Mouse (Mus musculus): Measurements from ENCODE around the gene Gnl3l.

The Gnl3l gene

DNA sequence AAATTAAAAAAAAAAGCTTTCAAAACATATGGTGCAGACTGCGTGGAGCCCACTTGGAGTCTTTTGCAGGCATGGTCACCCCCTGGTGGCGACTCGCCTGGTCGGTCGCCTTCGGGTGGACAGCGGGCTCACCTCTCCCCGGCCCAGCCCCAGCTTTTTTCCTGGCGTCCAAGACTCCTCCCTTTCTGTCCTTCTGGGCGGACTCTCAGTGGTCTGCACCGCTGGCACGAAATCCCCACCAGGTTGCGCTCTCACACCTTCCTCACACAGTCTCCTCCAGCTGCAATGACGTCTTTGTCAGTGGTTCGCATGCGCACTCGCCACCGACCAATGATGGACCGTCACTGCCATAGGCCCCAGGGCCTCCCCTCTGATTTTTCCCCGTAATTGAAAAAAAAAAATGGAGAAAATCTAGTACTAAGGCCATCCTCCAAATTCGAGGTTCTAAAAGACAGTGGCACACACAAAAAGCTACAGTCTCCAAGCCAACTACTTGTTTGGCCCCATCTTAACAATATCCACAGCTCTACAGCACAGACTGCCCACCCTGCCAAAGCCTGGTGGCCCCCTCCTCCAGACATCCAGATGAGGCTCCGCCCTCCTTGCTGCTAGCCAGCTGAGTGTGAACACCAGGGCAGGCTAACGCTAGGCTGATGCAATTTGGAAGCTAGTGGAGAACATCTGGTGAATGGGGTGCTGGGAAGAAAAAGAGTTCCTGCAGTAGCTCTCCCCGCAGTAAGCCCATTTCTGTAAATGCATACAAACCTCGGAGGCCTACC lies 60.4 kb downstream of the Gnl3l start:
- peak; percentile 69 for DNase-seq (ENCODE audit: low read depth, low spot score)

DNA sequence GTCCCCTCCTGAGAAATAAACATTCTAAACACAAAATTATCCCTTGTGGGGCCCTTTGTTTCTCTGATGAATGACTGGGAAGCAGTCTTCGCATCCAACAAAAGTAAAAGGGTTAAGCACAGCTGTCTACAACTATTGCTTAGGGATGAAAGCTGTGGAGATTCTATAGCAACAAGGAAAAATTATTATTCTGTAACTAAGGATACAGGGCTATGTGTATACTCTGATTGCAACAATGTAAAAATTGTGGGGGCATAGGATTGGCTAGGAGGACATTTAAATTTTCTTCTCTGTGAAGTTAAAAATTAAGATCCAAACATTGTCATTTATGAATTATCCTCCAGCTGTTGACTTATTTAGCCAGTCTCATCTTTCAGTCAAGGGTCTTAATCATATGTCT lies 61.1 kb downstream of the Gnl3l start:
- no peak for DNase-seq (ENCODE audit: low read depth, low spot score)

DNA sequence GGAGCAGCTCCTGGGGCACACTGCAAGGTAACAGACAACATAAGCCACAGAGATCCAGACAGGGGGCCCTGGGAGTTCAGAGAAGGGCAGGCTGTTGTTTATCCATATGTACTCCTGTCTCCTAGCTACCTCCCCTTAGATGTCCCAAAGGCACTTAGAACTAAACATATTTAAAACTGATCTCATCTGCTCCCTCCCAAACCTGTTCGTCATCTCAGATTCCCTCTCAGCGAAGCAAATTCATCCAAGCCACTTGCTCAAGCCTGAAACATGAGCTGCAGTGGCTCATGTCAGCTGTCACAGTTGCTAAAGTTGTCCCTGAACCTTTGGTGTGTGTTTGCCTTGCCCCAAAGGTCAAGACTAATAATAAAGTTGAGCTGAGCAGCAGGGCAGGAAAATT lies 61.7 kb downstream of the Gnl3l start:
- DNase-seq (ENCODE audit: low read depth, low spot score): no peak

DNA sequence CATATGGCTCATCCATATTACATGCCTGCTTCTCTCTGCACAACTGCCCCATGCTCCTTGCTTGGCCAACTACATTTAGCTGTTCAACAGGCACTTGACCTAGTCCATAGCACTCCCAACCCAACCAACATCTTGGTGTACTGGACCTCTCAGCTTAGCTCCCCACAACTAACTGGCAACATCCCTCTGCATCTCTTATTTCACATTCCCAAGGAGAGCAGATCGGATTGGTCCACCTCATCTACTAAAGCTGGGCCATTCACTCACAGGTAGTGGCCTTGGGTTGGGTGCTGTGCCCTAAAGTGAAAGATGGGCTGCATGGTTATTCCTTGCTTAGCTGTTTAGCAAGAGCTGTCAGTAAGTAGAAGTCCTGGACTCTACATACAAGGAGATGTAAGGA lies 62.4 kb downstream of the Gnl3l start:
- DNase-seq (ENCODE audit: low read depth, low spot score): no peak
